Mouse (Mus musculus) T-helper 1 cell (primary cell): ENCODE data around the gene Ccdc12.

Experiments
- in situ Hi-C: fragments of 300-600 bp; cut with MboI, MseI; formaldehyde crosslinking; loops from one replicate; pipeline ENCODE4 v1.15.1; 2025; ENCODE audit warnings: high pct_unique_total_duplicates

The Ccdc12 gene

DNA sequence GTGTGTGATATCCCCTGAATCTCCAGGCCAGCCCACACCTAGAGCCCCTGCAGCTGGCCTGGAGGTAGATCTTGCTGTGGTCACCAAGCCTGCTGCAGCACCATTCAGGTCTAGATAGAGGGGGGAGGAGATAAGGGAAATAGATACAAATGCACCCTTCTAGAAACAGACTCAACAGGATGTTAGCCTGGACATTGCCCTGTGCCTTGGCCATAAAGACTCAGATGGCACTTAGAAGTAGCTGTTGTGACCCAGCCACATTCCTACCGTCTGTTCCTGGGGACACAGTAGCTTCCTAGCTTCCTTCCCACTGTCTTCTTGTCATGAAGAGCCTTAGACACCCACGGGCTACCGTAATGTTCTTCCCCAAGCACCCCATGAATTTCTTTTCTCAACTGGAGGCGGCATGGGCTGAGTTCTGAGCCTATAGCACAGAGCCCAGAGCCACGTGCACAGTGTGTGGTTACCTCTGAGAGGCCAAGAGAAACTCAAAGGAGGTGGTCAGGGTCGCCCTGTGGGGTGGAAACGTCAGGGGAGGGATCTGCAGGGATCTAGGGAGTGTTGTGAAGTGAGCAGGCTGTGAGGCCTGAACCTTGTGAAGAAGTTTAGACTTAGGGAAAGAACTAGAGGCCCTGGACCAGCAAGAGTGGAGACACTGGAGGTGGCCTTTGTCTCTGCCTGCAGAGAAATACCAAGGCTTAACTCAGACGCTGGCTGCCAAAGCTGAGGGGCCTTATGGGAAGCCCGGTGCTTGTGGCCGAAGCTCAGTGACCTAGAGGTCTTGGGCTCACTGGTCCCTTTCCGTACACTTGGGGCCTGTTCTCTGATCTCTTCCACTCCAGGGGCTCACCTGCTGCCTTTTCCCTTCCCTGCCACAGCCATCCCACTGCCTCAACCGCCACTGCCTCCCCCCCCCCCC is 45.1 kb downstream of the Ccdc12 start:
- in situ Hi-C loops = no loop called here

DNA sequence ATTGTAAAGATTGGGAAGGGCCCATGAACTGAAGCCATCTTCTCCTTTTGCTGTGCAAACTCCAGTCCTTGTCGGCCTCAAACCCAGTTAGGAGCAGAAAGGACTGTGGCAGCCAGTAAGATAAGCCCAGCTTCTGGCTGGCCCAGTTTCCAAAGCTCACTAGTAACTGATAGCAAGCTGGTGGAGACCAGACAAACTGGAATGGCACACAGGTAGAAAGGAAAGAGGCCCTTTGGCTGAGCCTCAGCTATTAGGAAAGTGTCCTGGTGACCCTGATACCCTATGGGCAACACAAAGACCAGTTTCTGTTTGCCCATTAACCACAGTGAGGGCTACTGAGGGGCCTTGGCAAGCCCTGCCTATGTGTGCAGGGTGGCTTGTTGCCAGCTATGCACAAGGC is 46.5 kb downstream of the Ccdc12 start:
- in situ Hi-C loops = no loop called here

DNA sequence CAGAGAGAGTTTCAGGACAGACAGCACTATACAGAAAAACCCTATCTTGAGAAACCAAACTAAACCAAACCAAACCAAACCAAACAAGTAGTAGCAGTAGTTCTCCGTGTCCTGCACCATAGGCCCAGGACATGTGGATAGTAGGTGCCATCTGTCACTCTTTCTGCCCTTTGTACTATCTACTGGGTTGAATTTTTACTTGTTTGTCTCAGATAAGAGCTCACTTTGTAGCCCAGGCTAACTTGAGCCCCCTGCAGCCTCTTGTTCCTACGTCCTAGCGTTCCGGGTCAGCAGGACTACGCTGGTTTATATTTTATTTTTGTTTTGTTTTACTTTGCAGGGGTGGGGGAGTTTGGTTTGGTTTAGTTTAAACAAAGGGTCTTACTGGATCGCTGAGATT is 47.6 kb downstream of the Ccdc12 start:
- in situ Hi-C loops = no loop called here

DNA sequence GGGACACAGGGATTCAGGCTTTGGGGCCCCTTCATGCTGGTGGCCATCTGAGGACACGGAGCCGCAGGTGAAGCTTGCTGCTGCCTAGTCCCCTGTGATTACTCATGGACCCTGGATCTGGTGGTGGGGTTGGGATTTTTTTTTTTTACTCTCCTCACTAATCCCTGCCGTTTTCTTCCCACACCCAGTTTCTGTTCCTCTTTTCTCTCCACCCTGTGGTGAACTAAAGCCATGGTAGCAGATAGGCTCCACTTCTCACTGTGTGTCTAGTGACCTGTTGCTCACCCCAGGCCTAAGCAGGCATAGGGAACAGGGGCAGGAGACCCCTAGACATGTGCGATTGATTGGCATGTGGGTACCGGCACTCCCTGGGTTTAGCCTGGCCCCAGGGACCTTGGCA is 50.5 kb downstream of the Ccdc12 start:
- in situ Hi-C loops = no loop called here

DNA sequence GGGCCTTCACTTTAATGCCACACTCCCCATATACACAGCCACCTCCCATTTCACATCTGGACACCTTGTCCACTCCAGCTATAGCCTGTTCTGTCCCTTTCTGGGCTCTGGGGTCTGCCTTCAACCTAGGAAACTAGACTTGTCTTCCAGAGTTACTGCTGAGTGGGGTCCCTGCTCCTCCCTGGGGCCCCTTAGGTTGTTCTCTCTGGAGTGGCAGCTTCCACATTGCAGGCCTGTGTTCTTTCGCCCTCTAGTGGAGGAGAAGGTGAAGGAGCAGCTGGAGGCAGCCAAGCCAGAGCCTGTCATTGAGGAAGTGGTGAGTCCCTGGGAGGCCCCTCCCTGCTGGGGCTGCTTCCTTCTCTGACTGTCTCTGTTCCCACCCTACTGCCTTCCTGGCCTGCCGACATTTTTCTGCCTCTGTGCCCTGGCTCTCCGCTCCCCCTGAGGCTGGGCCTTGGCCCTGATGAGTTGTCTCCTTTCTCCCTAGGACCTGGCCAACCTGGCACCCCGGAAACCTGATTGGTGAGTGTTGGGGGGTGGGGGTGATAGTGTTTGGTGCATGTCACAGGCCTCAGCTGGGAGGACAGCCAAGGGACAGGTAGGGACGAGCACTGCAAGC is 53.4 kb downstream of the Ccdc12 start:
- in situ Hi-C loops = loop anchor here (5.0 kb wide), 1 partner anchor 77 kb away; no protein-coding TSS in a partner anchor

DNA sequence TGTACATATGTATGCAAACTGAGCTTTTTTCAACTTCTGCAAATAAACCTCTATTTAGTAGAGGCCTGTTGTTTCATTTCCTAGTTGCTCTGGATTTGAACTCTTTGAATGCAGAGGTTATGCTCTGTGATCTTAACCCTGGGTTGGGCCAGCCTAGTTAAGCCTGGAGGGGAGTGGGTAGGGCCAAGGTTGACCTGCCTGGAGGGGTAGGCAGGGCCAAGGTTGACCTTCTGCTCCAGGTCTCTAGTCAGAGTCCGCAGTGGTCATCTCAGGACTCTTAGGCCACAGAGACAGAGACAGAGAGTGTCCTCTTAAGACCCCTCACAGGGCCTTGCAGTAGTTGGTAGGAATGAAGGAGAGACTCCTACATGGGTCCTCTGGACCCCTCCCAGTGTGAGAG is 55.2 kb downstream of the Ccdc12 start:
- in situ Hi-C loops = loop anchor here (5.0 kb wide), 1 partner anchor 79 kb away; no protein-coding TSS in a partner anchor

DNA sequence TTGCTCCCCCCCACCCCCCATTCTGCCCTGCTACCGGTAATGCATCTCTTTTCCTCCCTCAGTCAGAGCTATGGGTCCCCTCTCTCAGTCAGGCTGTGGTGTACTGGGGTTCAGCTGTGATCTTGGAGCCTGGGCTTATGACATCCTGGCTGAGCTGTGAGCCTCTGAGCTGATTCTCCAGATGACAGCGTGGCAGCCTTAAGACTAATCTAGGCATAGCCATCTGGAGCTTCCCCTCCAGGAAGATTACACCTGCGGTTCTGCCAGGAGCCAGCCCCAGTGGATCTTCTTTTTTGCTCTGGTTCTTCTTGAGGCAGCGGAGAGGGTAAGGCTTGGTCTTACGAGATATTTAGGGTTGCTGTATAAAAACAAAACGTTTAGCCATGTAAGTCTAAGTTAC is 55.7 kb downstream of the Ccdc12 start:
- in situ Hi-C loops = loop anchor here (5.0 kb wide), 1 partner anchor 80 kb away; no protein-coding TSS in a partner anchor

DNA sequence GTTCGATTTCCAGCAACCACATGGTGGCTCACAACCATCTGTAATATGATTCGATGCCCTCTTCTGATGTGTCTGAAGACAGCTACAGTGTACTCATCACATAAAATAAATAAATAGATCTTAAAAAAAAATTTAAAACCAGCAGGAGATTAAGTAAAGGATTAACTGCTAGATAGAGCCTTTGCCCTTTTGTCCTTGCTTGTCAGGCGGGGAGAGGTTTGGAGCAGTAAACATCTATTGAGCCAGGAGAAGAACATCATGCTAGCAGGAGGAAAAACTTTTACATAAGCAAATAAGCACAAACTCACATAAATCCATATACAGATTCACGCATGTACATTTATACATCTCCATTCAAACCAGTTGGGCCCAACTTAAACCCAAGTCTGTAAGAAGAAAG is 56.2 kb downstream of the Ccdc12 start:
- in situ Hi-C loops = loop anchor here (5.0 kb wide), 1 partner anchor 80 kb away; no protein-coding TSS in a partner anchor

DNA sequence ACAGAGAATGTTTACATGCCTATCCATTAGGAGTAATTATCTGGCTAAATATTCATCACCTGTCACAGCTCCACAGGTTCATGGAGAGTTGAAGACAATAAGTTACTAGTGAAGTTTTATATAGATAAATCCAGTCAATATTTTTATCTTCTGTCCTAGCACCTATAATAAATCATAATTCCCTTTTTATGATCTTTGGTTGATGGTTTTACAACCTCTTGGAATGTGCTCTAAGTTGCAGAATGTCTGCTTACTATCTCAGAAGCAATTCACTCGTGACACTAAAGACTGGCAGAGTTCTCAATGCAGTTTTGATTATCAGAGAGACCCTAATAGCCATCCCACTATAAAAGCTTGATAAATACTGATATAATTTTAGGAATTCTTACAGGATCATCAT is 57.1 kb downstream of the Ccdc12 start:
- in situ Hi-C loops = loop anchor here (5.0 kb wide), 1 partner anchor 81 kb away; no protein-coding TSS in a partner anchor

DNA sequence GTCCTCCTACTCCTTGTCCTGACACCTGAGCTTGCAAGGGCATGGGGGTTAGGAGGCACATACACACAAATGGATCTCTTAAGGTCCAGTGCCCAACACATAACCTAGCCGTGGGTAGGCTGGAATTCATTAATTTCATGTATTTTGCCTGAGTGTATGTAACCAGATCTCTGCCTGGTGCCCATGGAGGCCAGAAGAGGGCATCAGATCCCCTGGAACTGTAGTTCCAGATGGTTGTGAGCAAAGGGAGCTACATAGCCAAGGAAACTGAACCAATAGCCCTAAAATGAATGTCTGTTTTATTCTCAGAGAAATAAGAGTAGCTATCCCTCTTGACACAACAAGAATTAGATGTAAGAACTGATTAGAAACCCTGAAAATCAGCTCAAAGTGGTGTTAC is 59.1 kb downstream of the Ccdc12 start:
- in situ Hi-C loops = no loop called here

DNA sequence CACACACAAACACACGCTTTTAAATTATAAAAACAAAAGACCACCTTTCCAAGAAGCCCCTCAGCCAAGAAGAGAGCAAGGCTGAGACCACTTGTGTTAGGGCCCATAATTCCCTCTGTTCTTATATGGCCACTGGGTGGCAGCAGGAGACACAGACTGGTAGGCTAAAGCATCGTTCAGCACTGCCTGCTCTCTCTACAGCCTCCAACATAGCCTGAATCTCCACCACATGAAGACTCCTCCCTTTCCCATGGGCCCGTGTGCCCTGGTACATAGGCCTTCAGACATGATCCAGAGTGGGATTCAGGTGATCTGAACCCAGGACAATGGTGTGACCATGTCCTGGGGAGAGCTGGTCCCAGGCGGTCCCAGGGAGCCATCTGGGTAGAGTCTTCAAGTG is 60.5 kb downstream of the Ccdc12 start:
- in situ Hi-C loops = no loop called here

DNA sequence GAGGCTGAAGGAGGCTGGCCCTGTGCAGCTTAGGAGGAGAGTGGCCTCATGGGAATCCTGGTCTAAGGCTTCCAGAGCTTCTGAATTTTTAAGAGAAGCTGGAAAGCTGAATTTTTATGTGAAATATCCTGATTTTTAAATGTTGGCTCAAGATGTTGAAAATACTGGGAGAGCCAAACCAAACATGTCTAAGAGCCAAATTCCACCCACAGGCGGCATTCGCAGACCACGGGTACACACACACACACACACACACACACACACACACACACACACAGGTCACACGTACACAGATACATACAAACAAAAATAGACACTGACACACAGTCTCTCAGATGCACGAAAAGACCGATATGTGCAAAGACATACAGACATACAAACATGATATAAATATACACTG is 61.8 kb downstream of the Ccdc12 start:
- in situ Hi-C loops = no loop called here

DNA sequence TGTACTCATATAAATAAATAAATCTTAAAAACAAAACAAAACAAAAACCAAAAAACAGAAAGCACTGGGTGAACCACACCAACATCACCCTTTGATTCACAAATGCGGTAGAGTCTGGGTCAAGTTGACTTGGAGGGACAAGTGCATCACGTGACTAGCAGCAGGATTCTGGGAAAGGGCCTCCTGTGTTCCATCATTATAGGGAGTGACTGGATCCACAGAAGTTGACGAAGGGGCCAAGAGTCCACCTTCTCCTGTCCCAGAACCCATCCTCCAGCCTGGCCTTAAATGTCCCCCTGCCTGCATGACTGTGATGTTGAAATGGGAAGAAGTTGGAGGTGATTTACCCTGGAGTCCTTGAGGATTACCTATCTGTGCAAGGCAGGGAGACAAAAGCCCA is 62.5 kb downstream of the Ccdc12 start:
- in situ Hi-C loops = no loop called here

DNA sequence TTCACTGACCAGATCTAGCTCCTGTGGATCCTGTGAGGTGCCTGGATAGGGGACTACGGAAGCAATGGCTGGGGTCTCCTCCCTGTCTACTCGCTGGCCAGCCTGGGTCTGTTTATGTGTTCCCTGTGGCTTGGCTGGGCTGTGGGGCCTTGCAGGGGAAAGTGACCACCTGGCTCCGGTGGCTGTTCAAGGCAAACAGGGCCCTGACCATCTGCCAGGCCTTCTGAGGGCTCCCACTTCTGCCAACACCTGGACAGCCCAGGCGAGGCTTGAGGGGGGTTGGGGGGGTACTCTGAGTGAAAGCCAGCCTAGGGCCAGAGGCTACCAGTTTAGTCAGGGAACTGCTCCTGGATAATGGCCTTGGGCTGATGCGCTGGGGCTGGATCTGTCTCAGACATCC is 63.7 kb downstream of the Ccdc12 start:
- in situ Hi-C loops = no loop called here

DNA sequence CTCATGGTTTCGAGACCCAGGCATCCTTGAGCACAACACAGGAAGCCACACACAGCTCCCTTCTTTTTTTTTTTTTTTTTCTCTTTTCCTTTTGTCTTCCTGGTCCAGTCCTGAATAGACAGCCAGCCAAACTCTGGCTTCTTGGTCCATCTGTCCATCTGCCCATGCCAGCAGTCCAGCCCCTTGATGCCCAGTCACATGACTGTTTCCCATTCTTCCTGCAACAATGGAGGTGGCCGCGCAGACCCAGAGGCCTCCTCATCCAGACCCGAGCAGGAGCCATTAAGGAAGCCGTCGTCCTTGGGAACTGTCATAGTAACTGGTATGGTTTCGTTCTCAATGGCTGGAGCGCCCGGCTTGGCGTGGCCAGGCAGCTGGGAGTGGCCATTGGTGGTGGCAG is 65.8 kb downstream of the Ccdc12 start:
- in situ Hi-C loops = no loop called here

DNA sequence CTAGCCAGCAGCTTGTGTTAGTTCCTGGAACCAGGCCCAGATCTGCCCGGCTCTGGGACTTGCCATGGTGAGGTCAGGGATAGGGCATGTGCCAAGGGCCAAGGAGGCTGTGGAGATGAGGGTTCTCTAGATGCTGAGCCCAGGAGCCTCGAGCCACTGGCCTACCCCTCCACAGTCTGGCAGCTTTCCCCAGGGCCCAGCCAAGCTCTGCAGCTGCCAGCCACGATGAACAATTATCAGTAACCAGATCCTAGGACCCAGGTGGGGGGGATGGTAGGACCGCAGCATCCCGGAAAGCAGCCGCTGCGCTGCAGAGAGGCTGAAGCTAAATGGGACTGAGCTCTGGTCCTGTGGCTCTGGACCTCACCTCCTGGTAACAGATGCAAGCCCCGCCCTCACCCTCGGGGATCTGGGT is 69.4 kb downstream of the Ccdc12 start:
- in situ Hi-C loops = loop anchor here (5.0 kb wide), 1 partner anchor 52 kb away; no protein-coding TSS in a partner anchor

DNA sequence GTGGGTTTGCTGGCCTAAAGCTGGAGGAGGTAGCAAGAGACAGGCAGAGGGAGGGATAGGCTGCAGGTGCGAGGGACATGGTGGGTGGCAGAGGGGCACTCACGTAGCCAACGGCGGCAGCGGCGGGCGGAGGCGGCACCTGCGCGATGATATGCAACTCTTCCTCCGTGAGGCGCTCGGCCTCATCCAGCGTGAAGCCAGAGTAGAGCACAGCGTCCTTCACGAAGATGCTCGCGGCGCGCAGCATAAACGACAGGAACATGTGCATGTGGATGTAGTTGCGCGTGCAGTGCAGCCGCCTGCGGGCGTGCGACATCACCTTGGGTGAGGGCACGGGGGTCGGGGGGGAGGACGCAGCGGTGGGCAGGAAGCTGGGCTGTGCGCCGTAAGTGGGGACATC is 70.6 kb downstream of the Ccdc12 start:
- in situ Hi-C loops = loop anchor here (5.0 kb wide), 1 partner anchor 50 kb away; no protein-coding TSS in a partner anchor

DNA sequence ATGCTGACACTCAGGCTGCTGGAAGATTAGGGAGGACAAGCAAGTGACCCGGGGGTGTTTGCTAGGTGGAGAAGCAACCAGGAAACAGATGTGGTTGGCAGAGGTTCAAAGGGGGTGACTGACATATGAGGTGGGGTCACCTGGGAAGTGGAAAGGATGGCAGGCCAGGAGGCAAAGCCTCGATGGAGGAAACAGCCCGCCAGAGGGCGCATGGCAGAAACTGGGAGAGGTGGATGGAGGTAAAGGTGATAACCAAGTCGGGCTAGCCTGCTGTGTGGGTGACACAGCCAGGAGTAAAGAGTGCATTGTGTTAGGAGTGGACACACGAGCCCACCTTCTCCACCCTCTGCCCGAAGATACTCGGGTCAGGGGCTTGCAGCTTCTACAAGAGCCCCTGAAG is 73.5 kb downstream of the Ccdc12 start:
- in situ Hi-C loops = loop anchor here (5.0 kb wide), 1 partner anchor 47 kb away; no protein-coding TSS in a partner anchor

DNA sequence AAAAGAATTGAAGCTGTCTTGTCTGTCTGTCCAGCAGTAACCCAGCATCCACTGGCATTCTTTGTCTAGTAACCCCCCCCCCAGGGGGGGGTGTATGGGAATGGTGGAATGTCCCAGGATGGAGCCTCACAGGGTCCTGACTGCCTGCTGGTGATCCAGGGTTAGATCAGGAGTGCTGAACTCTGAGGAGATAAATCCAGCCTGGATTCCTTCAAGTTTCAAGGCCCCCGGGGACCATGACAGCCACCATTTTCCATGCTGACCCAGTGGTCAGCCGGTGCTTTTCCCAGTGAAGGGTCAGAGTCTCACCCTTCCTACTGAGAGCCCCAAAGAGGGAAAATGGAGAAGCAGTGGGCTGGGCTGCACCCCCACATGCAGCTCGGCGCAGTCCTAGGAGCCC is 75.6 kb downstream of the Ccdc12 start:
- in situ Hi-C loops = no loop called here

DNA sequence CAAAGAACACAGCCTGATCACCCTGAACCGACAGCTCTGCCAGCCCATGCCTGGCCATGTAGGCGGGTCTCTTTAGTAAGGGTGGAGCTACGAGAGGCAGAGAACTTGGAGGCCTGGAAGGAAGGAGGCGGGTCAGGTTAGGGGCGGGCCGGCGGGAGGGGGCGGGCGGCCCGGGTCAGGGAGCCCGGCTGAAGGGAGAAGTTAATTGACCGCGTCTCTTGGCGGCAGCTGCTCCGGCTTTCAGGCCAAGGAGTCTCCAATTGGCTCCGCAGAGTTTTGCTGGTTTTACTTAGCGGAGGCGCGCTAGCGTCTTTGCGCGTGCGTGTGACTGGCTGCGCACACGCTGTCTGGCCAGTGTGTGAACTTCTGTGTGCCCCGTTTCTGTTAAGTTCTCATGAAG is 76.3 kb downstream of the Ccdc12 start:
- in situ Hi-C loops = no loop called here

DNA sequence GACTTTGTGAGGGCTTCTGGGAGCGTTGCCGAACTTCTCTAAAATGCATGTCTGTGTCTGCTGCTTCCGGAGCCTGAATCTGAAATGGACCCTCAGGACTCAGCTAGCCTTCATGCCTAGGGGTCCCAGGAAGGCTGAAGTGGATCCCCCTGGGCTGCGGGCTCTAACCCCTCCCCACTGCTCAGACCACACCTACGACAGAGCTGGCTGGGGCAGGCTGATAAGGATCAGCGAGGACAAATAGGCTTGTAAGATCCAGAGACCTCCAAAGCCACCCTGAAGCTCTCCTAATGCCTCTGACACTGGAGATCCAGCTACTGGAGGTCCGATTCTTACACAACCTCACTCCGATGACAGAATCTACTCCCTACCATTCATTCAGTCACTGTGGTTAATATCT is 76.8 kb downstream of the Ccdc12 start:
- in situ Hi-C loops = no loop called here

DNA sequence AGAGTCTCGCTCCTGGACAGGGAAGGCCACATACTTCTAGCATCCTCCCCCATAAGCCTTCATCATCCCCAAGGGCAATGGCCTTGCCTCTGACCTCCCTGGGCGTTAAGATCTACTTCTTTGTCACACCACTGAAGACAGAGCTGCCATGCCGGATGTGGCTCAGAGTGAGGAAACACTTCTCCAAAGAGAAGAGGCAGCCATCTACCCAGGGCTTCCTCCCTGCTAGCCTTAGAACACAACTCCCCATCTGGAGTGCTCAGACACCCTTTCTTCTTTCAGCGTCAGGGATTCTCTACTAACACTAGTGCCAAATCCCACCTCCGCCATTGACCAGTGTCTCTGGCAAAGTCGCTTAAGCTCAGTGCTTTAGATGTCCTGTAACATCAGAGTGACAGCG is 77.9 kb downstream of the Ccdc12 start:
- in situ Hi-C loops = no loop called here

DNA sequence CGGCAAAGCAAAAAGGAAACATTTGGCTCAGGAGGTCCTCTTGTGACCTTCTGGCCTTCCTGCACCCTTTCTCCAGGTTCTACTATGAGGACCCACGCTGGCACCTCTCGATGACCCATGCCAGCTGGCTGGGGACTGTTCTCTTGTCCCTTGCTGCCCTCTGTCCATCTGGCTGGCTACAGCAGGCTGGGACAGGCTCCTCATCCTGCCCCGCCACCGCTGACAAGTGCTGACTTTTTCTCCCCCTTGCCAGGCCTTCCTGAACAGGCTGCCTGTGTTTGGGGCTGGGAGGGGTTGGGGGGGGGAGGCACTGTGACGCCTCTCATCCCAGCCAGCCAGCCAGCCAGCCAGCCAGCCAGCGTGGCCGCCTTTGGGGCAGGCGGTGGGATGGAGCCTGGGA is 80.1 kb downstream of the Ccdc12 start:
- in situ Hi-C loops = no loop called here
